Mouse (Mus musculus) small intestine, adult 2 months (tissue): ENCODE results near the gene Gm20388. TPM values are rescaled to one million over a fixed set of nuclear protein-coding genes. Genes with fewer than 3 reads are reported as not detected.

Experiments
- H3K27ac ChIP-seq: fragments of 200-500 bp; 2 replicates; pipeline ENCODE4 v1.5.1; 2012; ENCODE audit warnings: low read depth, low read length, control low read depth, inconsistent platforms; ENCODE audit not compliant: insufficient read depth
- H3K27me3 ChIP-seq: fragments of 200-500 bp; 2 replicates; pipeline ENCODE4 v1.6.1; 2012; ENCODE audit warnings: mild to moderate bottlenecking, moderate library complexity, low read length, inconsistent platforms; ENCODE audit not compliant: control insufficient read depth, insufficient read depth
- H3K36me3 ChIP-seq: fragments of 200-500 bp; 2 replicates; pipeline ENCODE4 v1.6.1; 2012; ENCODE audit warnings: mild to moderate bottlenecking, low read length, control low read depth, inconsistent platforms; ENCODE audit not compliant: control insufficient read depth, insufficient read depth
- H3K4me1 ChIP-seq: fragments of 200-500 bp; 2 replicates; pipeline ENCODE4 v1.6.1; 2012; ENCODE audit warnings: low read length, inconsistent platforms, mixed read lengths; ENCODE audit not compliant: control insufficient read depth, insufficient read depth, insufficient read length
- H3K4me3 ChIP-seq: fragments of 200-500 bp; 2 replicates; pipeline ENCODE4 v1.5.1; 2012; ENCODE audit warnings: low read depth, mild to moderate bottlenecking, control low read depth, inconsistent platforms, low read length, moderate library complexity
- CTCF ChIP-seq: fragments of 200-500 bp; IDR thresholded peaks from 2 replicates; pipeline ENCODE4 v1.5.1; 2012; ENCODE audit warnings: low read depth, mild to moderate bottlenecking, control low read depth, inconsistent platforms, low read length, moderate library complexity, mixed read lengths; ENCODE audit not compliant: insufficient replicate concordance, insufficient read length; ENCODE audit errors: extremely low read depth
- POLR2A ChIP-seq: fragments of 200-500 bp; IDR thresholded peaks from 2 replicates; pipeline ENCODE4 v1.6.1; 2012; ENCODE audit warnings: low read depth, mild to moderate bottlenecking, control low read depth, inconsistent platforms, low read length, moderate library complexity
- WGBS: fragments of 180-500 bp; shearing (Covaris S2); methylation state at CpG from one replicate; pipeline ENCODE4 v1.1.7; 2018; 5-methylcytosine and 5-hydroxymethylcytosine counted together
- polyA plus RNA-seq: library from polyadenylated mRNA; depleted of rRNA; stranded (reverse); fragments of >200 nt; gene quantifications from 2 replicates; pipeline ENCODE4 v1.2.3, GENCODE M21; 2012

Gene Gm20388
- polyA plus RNA-seq, 1 experiment = 37.3 TPM

DNA sequence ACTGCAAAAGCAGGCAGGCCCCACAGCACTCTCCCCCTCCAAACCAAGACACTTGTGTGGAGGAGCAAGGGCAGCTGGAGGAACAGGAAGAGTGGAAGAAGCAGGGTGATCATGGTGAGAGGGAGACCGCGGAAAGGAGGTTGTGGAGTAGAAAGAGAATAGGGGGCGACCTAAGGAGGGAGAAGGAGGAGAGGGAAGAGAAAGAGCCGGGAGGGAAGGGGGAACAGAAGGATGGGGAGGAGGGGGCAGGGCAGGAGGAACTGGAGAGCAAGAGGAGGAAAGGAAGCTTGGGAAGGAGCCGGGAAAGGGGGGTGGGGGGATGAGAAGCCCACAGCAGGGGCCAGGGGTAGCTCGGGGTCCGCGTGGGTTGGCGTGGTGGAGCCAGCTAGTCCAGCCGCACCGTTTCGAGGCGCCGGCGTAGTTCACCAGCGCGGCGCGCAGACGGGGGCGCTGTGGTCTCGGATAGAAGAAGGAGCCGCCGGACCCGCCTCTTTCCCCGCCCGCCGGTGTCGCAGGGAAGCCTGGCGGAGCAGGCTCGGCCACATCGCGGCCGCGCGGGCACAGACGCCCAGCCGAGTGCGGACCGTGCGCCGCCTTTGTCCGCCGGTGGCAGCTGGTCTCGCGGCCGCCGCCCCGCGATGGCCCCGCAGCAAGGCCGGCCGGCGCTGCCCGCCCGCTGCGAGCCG, 3742.8 kb downstream of the Gm20388 start, which contains the start of gene Rhou:
Rhou (plus strand) TSS at position 622 of the 686 bp plus-strand sequence.
- H3K36me3 ChIP-seq = peaks cover 22% of the 10 kb centered on the region
- H3K27ac ChIP-seq = peak within 1 kb of the TSS; percentile 65
- WGBS = under 1% methylated on average over 58 of the region's 58 CpGs
- peak within 1 kb of the TSS; percentile 91 for H3K4me3 ChIP-seq
- peaks cover 8% of the 10 kb centered on the region; the same call in 1 of the 2 replicates for H3K4me1 ChIP-seq
- TF ChIP-seq CTCF = peak; percentile 50
- TF ChIP-seq POLR2A = peak; percentile 87
- no peaks in the 10 kb centered on the region for H3K27me3 ChIP-seq

DNA sequence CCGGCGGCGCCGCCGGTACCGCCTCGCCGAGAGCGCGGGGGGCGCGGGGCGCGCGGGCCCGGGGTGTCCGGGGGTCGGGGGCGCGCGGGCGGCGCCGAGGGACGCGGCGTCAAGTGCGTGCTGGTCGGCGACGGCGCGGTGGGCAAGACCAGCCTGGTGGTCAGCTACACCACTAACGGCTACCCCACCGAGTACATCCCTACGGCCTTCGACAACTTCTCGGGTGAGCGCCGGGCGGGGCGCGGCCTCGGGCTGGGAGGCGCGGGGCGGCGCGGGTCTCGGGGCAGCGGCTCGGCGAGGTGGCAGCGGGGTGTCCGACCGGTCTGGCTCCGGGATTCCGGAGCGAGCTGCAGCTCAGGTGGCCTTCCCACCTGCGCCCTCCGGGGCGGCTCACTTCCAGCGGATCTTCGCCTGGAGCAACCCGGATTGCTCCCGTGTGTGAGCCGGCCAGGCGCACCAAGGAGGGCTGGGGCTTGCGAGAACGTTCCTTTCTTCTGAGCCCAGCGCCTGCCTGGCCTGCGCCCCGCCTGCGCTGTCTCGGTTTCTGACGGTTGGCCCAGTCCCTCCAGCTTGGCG, 3743.4 kb downstream of the Gm20388 start:
- peak overlapping the region; percentile 65 for H3K27ac ChIP-seq
- WGBS = under 1% methylated on average over 77 of the region's 77 CpGs

DNA sequence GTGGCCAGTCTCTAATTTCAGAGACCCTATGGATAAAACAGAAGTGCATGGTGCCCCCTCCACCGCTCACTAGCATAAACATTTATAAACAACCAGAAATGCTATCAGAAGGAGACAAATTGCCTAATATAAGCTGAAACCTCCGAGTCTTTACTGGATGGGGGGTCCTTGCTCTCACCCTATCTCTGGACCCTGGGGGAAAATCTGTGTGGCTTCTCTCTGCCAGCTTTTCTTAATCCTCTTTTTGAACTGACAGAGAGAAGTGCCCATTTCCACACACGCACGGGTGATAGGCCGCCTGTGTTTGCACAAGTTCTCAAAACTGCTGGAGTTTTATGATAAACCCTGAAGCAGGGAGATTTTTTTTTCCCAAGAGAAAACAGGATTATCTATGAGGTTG, 3744.1 kb downstream of the Gm20388 start:
- peaks cover 31% of the 10 kb centered on the region for H3K36me3 ChIP-seq
- peak overlapping the region; percentile 13; the same call in 1 of the 2 replicates for H3K27ac ChIP-seq
- no peak for TF ChIP-seq CTCF
- WGBS = 28% methylated on average over 5 of the region's 5 CpGs
- H3K4me1 ChIP-seq = no peaks in the 10 kb centered on the region; the same call in 1 of the 2 replicates
- no peaks in the 10 kb centered on the region for H3K27me3 ChIP-seq
- H3K4me3 ChIP-seq = peak overlapping the region; percentile 55; the same call in 1 of the 2 replicates

More for the DNA sequence above, 3743.4 kb downstream of the Gm20388 start:
- Histone ChIP-seq H3K4me3 (peak overlapping the region; percentile 91), H3K4me1 (peaks cover 3% of the 10 kb centered on the region; the same call in 1 of the 2 replicates), H3K27me3 (no peaks in the 10 kb centered on the region), H3K36me3 (peaks cover 27% of the 10 kb centered on the region)
- TF ChIP-seq POLR2A (no peak), CTCF (no peak)

DNA sequence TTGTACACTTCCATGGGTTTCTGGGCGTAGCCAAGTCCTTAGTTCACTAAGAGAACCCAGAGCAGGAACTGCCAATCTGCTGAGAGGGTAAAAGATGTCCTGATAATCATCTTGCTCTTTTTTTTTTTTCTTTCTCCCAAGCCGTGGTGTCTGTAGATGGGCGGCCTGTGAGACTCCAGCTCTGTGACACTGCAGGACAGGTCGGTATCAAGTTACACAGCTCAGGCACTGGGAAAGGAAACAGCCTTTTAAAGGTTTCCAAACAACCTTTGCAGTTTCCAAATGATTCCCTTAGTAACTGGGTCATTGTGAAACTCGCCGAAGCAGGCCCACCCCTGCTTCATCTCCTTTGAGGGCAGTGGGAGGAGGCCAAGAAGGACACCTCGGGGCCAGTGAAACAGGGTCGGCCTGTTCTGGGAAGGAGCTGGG, 3744.7 kb downstream of the Gm20388 start:
- WGBS = 35% methylated on average over 8 of the region's 8 CpGs
- Histone ChIP-seq H3K4me3 (peak overlapping the region; percentile 55), H3K27me3 (no peaks in the 10 kb centered on the region), H3K27ac (peak overlapping the region; percentile 13; the same call in 1 of the 2 replicates), H3K36me3 (peaks cover 33% of the 10 kb centered on the region), H3K4me1 (no peaks in the 10 kb centered on the region)
- no peak for TF ChIP-seq POLR2A
- no peak for TF ChIP-seq CTCF

DNA sequence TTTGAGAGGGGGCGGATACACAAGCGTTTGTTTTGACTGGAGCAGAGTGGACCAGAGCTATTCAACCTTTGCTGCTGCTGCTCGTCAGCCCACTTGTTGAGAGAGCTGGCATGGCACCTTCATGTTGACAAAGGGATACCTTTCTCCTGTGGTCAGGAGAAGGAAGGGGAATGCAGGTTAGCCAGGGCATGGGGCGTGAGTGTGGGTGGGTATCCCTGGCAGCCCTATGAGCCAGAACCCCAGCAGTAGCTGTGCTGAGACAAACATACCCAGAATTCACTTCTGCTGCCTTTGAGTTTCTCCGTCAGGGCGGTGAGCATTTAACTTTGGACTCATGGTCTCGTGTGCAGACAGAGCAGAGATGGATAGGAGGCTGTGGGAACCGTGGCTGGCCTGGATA, 3747.2 kb downstream of the Gm20388 start:
- Histone ChIP-seq H3K4me3 (no peak overlapping the region), H3K27me3 (no peaks in the 10 kb centered on the region), H3K4me1 (no peaks in the 10 kb centered on the region), H3K27ac (no peak overlapping the region), H3K36me3 (peaks cover 51% of the 10 kb centered on the region)
- TF ChIP-seq CTCF (no peak), POLR2A (no peak)
- 89% methylated on average over 8 of the region's 8 CpGs for WGBS

DNA sequence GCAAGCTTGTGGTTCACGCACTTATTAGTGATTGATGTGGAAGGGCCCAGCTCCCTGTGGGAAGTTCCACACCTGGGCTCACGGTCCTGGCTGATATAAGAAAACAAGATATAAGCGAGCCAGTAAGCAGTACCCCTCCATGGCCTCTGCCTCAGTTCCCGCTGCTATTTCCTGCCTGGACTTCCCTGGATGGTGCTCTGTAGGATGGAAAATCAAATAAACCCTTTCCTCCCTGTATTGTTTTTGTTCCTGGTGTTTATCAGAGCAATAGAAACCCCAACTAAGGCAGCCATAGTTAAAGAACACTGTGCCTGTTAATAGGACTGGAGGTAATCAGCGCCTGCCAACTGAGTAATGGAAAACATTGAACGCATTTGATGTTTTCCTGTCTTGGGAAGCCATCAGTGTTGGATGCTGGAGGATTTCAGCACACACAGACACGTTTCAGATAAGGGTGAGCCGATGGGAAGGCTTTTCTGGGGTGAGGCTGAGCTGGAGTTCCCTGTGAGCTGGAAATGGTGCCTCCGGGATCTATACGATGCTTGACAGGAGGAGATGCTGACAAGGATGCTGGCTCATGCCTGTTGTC, 3748.9 kb downstream of the Gm20388 start:
- H3K4me3 ChIP-seq = no peak overlapping the region
- TF ChIP-seq CTCF (no peak), POLR2A (no peak)
- no peaks in the 10 kb centered on the region for H3K27me3 ChIP-seq
- H3K36me3 ChIP-seq = peaks cover 63% of the 10 kb centered on the region
- WGBS = 84% methylated on average over 10 of the region's 10 CpGs
- no peaks in the 10 kb centered on the region; the same call in 1 of the 2 replicates for H3K4me1 ChIP-seq
- H3K27ac ChIP-seq = no peak overlapping the region

DNA sequence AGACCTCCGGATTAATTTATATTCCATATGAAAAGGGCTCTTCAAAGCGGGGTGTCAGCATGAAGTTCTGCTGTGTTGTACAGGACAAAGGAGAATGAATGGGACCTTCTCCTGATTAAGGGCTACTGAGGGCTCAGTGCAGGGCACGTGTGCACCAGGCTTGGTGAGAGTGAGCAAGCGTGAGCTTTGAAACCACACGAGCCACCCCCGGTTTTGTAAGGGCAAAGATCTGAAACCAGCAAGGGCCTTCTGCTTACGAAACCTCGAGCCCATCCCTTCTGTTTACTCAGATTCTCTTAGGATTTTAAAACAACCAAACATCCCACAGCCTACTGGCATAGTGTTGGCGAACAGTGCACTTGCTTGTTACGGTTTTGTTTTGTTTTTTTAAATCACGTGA, 3750.9 kb downstream of the Gm20388 start:
- H3K36me3 ChIP-seq = peaks cover 54% of the 10 kb centered on the region

More for the DNA sequence above, 3750.9 kb downstream of the Gm20388 start:
- TF ChIP-seq POLR2A (no peak), CTCF (no peak)
- H3K4me3 ChIP-seq = no peak overlapping the region
- WGBS = 70% methylated on average over 11 of the region's 11 CpGs
- H3K27ac ChIP-seq = no peak overlapping the region
- H3K27me3 ChIP-seq = no peaks in the 10 kb centered on the region
- H3K4me1 ChIP-seq = peaks cover 8% of the 10 kb centered on the region
